Mouse (Mus musculus) heart, embryonic 14.5 days (tissue): ENCODE measurements around the gene Gnpnat1. TPM values are rescaled to one million over a fixed set of nuclear protein-coding genes. Genes with fewer than 3 reads are reported as not detected.
A peak's percentile ranks its signal among the peaks of the same experiment; 100 is the strongest.
"Not testable (repeated sequence)": the region's sequence is repeated elsewhere in the genome, so short reads cannot be mapped to it uniquely, and the experiment has no call there.

Source experiments
- ATAC-seq: fragments of 200-750 bp; cut with Nextera tagmentation; 2 replicates; pipeline ENCODE4 v1.8.0; 2017; ENCODE audit warnings: low read depth, moderate TSS enrichment; ENCODE audit not compliant: insufficient number of reproducible peaks, insufficient read depth, low FRiP score
- H3K27ac ChIP-seq, 2 experiments: fragments of 200-500 bp in 1 of 2; fragments of 300-500 bp in 1 of 2; sonication (generic) in 1 of 2; replicated peaks in 1 of 2; 2 replicates each; pipeline ENCODE4 v1.5.1; 2012 to 2014; ENCODE audit warnings: low read depth in 2 of 2, low read length in 2 of 2, control low read depth in 1 of 2, mild to moderate bottlenecking in 1 of 2, mixed read lengths in 1 of 2; ENCODE audit not compliant: control insufficient read depth in 1 of 2, insufficient read depth in 1 of 2
- H3K27me3 ChIP-seq: fragments of 300-500 bp; sonication (generic); 2 replicates; pipeline ENCODE4 v1.6.1; 2014; ENCODE audit warnings: mild to moderate bottlenecking, low read length, control low read depth; ENCODE audit not compliant: control insufficient read depth, insufficient read depth
- H3K36me3 ChIP-seq: fragments of 300-500 bp; sonication (generic); 2 replicates; pipeline ENCODE4 v1.6.1; 2014; ENCODE audit warnings: mild to moderate bottlenecking, control low read depth, low read length, mixed read lengths; ENCODE audit not compliant: control insufficient read depth, insufficient read depth
- H3K4me1 ChIP-seq, 2 experiments: fragments of 200-500 bp in 1 of 2; fragments of 300-500 bp in 1 of 2; sonication (generic) in 1 of 2; 2 replicates each; pipeline ENCODE4 v1.6.1; 2012 to 2014; ENCODE audit warnings: low read length in 2 of 2, control low read depth in 1 of 2, mixed read lengths in 1 of 2; ENCODE audit not compliant: control insufficient read depth in 2 of 2, insufficient read depth in 2 of 2
- H3K4me2 ChIP-seq: fragments of 300-500 bp; sonication (generic); 2 replicates; pipeline ENCODE4 v1.6.1; 2014; ENCODE audit warnings: mild to moderate bottlenecking, low read length
- H3K4me3 ChIP-seq, 2 experiments: fragments of 200-500 bp in 1 of 2; fragments of 300-500 bp in 1 of 2; sonication (generic) in 1 of 2; 2 replicates each; pipeline ENCODE4 v1.5.1; 2012 to 2014; ENCODE audit warnings: low read length in 2 of 2, mild to moderate bottlenecking in 2 of 2, control low read depth in 1 of 2, low read depth in 1 of 2, moderate library complexity in 1 of 2; ENCODE audit not compliant: control insufficient read depth in 1 of 2, insufficient read depth in 1 of 2
- H3K9ac ChIP-seq: fragments of 300-500 bp; sonication (generic); 2 replicates; pipeline ENCODE4 v1.6.1; 2014; ENCODE audit warnings: mild to moderate bottlenecking, low read length
- H3K9me3 ChIP-seq: fragments of 300-500 bp; sonication (generic); 2 replicates; pipeline ENCODE4 v1.6.1; 2016; ENCODE audit warnings: low read length, control low read depth; ENCODE audit not compliant: control insufficient read depth
- WGBS: fragments of 180-500 bp; shearing (Covaris S2); extraction: QIAGEN DNeasy Blood & Tissue Kit; methylation state at CpG from one replicate; pipeline ENCODE4 v1.1.7; 2014; 5-methylcytosine and 5-hydroxymethylcytosine counted together
- polyA plus RNA-seq: library from polyadenylated mRNA; unstranded; fragments of >200 nt; fragmentation: Nextera tagmentation; extraction: Ambion mirVana; gene quantifications from 2 replicates; pipeline ENCODE4 v1.2.1, GENCODE M21; 2014

Gnpnat1 gene
- 22.6 and 23.9 TPM in 2 replicates for polyA plus RNA-seq

DNA sequence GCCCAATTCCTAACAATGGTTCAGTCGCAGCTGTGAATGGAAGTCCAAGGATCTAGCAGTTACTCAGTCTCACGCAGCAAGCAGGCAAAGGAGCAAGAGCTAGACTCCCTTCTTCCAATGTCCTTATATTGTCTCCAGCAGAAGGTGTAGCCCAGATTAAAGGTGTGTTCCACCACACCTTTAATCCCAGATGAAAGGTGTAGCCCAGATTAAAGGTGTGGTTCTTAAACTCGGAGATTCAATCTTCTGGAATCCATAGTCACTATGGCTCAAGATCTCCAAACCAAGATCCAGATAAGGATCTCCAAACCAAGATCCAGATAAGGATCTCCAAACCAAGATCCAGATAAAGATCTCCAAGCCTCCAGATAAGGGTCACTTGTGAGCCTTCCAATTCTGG lies at the start of gene Gnpnat1:
TSS of gene Gnpnat1 (minus strand) at position 101 of the 400 bp plus-strand sequence.
- not testable (repeated sequence) for H3K4me1 ChIP-seq, H3K4me3 ChIP-seq, H3K9me3 ChIP-seq, H3K4me2 ChIP-seq, H3K36me3 ChIP-seq, H3K27me3 ChIP-seq, H3K27ac ChIP-seq, ATAC-seq, H3K9ac ChIP-seq
- 82% methylated on average over 1 of the region's 3 CpGs for whole genome bisulfite sequencing

DNA sequence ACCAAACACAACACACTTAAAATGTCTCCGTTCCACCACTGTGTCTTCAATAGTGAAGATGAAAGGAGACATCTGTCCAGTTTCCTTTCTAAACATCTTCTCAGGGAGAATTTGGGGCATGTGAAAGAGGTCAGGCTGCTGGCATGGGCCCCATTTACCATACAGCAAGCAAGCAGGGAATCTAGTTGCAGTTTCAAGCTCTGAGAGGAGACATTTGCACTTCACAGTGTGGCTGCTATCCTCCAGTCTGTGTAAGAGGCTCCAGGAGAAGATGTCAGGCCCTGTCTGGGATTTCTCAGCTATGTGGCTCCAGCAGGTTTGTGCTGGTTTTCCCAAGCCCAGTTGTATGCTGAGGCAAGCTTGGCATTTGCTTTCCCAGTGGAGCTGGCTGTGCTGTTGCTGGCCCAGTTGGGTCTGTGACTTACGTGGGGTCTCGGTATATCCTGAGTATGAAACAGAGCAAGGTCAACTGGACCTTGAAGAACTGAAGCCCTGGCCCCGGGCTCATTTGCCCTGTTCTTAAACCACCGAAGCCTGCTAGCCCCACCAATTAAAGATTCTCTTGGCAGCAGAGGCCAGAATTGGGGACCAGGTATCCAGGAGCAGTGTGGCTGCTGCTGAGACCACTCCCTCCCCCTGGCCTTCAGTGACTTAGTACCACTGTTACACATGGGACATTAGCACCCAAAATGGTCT lies 49.0 kb upstream of the Gnpnat1 start:
- H3K4me2 ChIP-seq = no peak overlapping the region
- no peak overlapping the region for H3K4me3 ChIP-seq
- WGBS = 48% methylated on average over 5 of the region's 5 CpGs
- ATAC-seq = no peak
- no peaks in the 10 kb centered on the region for H3K9me3 ChIP-seq
- 0 out of 2 replicates have a peak overlapping the region, but pooled peaks have one; percentile 14 for H3K9ac ChIP-seq
- peaks cover 17% of the 10 kb centered on the region for H3K36me3 ChIP-seq
- no peaks in the 10 kb centered on the region for H3K27me3 ChIP-seq
- H3K27ac ChIP-seq = peak overlapping the region; percentile 81 to 88
- H3K4me1 ChIP-seq = peaks cover 39 to 54% of the 10 kb centered on the region in 2 experiments

DNA sequence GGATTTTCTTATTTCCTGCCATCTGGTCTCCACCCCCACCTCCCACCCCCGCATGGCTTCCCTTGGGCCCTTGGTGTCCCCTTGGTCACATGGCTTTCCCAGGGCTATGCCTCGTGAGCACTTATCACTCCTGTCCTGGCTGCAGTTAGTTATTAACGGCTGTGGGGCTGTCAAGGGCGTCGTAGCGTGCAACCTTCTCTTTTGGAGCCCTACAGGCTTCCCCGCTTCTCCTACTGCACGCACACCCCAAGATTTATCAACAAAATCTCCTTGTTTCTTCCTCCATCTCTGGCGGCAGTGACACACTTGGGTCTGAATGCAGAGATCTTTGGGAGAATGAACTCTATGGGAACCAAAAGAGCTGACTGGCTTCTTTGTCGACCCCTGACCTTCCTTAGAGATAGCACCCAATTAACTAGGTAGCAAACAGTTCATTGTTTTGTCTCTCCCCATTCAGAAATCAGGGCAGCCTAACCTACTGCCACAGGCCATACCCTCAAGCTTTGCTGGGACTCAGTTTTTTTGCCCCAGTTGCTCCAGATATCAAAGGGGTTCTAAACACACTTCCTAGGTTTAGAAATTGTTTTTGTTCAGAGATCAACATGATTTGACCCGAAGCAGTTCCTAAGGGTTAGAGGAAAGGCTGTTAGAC lies 48.3 kb upstream of the Gnpnat1 start:
- peak overlapping the region; percentile 28; the same call in 1 of the 2 replicates for H3K9ac ChIP-seq
- peak overlapping the region; percentile 81 to 88 for H3K27ac ChIP-seq
- no peaks in the 10 kb centered on the region for H3K9me3 ChIP-seq
- no peak overlapping the region for H3K4me3 ChIP-seq
- 0 out of 2 replicates have a peak, but pooled peaks have one; percentile 51 for ATAC-seq
- peak overlapping the region; percentile 34 for H3K4me2 ChIP-seq
- 13% methylated on average over 11 of the region's 11 CpGs for WGBS
- no peaks in the 10 kb centered on the region for H3K27me3 ChIP-seq
- peaks cover 39 to 54% of the 10 kb centered on the region in 2 experiments for H3K4me1 ChIP-seq
- peaks cover 10% of the 10 kb centered on the region for H3K36me3 ChIP-seq

DNA sequence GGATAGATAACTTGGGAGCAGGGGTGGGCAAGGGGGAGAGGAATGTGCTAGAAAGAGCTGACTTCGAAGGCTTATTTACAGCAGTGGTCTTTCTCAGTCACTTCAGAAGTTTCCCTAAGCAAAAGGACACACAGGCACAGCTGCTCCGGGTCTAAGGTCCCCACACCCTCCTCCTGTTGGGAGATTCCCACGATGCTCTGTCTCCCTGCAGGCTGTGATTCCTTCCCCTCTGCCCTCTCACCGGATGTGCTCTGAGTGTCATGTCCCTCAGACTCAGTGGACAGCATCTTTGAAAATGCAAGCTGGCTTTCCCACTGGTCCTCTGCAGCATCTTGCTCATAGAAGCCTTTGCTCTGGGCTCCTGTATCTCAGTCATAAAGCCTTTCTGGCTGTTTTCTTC lies 47.4 kb upstream of the Gnpnat1 start:
- peaks cover 39 to 52% of the 10 kb centered on the region in 2 experiments for H3K4me1 ChIP-seq
- H3K9ac ChIP-seq = no peak overlapping the region
- WGBS = 37% methylated on average over 4 of the region's 4 CpGs

DNA sequence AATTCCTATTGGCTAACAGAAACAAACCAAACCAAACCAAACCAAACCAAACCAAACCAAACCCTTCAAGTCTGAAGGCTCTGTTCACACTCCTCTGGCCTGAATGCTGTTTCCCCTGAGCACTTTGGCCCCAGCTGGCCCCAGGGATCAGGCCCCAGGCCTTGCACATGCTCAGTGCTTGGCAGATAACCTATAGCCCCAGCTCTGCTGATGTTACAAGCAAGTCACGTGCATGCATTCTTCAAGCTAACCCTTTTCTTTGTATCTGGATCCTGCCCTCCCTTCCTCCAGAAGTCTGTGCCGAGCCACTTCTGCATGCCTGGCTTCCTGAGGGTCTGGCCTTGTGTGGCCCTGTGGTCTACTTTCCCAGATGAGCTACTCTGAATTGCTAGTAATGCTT lies 46.4 kb upstream of the Gnpnat1 start:
- Histone ChIP-seq H3K4me1 (peaks cover 35 to 49% of the 10 kb centered on the region in 2 experiments), H3K9me3 (no peaks in the 10 kb centered on the region), H3K4me3 (no peak overlapping the region), H3K4me2 (no peak overlapping the region), H3K27me3 (no peaks in the 10 kb centered on the region), H3K27ac (peak overlapping the region; percentile 42 to 43; a peak in 2 of 4 replicates), H3K36me3 (0 out of 2 replicates have a peak, but pooled peaks cover 2% of the 10 kb centered on the region), H3K9ac (no peak overlapping the region)
- ATAC-seq = 0 out of 2 replicates have a peak, but pooled peaks have one; percentile 47
- 20% methylated on average over 2 of the region's 2 CpGs for WGBS

More for the DNA sequence above, 47.4 kb upstream of the Gnpnat1 start:
- no peak for ATAC-seq
- Histone ChIP-seq H3K36me3 (0 out of 2 replicates have a peak, but pooled peaks cover 2% of the 10 kb centered on the region), H3K4me2 (no peak overlapping the region), H3K9me3 (no peaks in the 10 kb centered on the region), H3K27ac (peak overlapping the region; percentile 81 to 88), H3K27me3 (no peaks in the 10 kb centered on the region), H3K4me3 (no peak overlapping the region)

DNA sequence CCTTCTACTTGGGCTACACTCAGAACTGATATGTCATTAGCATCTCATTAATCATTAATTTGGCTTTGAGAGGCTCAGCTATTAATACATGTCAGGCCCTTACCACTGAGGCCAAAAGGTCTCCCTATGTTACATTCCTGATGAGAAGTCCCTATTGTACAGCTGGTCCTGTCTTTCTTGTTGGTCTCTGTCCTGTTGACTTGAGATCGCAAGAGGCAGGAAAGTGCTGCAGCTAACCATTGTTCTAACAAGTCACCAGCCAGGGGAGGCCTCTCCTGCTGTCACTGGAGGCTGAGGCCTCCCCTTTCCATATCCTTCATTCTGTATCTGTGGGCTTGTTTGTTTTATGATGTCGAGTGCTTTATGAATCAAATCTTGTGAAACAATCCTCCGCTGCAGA lies 42.1 kb upstream of the Gnpnat1 start:
- no peak overlapping the region for H3K4me2 ChIP-seq
- H3K4me1 ChIP-seq = peaks cover 13 to 24% of the 10 kb centered on the region in 2 experiments
- H3K27ac ChIP-seq = no peak overlapping the region
- no peak overlapping the region for H3K9ac ChIP-seq
- H3K27me3 ChIP-seq = no peaks in the 10 kb centered on the region
- H3K9me3 ChIP-seq = no peaks in the 10 kb centered on the region
- no peak overlapping the region for H3K4me3 ChIP-seq
- ATAC-seq = no peak
- 78% methylated on average over 3 of the region's 3 CpGs for WGBS
- no peaks in the 10 kb centered on the region for H3K36me3 ChIP-seq

DNA sequence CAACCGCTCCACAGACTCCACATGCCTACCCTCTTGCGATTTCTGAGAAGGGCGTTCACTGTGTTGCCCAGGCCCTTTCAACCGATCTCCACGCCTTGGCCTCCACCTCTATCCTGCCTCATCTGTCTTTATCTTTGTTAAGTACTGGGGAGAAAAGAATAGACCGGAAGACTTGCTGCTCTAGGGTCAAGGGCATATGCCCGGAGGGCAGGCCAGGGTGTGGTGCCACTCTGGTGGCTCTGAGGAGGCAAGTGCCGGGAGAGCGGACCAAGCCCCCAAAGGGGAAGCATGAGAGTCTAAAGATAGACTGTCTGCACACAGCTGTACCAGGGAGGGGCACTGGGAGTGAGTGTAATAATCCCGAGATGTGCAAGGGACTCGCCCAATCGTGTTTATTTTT lies 40.7 kb upstream of the Gnpnat1 start:
- Histone ChIP-seq H3K9me3 (no peaks in the 10 kb centered on the region), H3K36me3 (no peaks in the 10 kb centered on the region), H3K27me3 (no peaks in the 10 kb centered on the region), H3K9ac (peak overlapping the region; percentile 7; the same call in 1 of the 2 replicates), H3K4me2 (0 out of 2 replicates have a peak overlapping the region, but pooled peaks have one; percentile 24), H3K4me1 (peaks cover 9 to 12% of the 10 kb centered on the region in 2 experiments), H3K4me3 (no peak overlapping the region), H3K27ac (peak overlapping the region; percentile 39 to 44; a peak in 3 of 4 replicates)
- WGBS = 23% methylated on average over 12 of the region's 12 CpGs
- ATAC-seq = peak; percentile 55; the same call in 1 of the 2 replicates
